Mouse (Mus musculus): ENCODE measurements around the gene Kifap3. TPM values are rescaled to one million over a fixed set of nuclear protein-coding genes. Genes with fewer than 3 reads are reported as not detected.
"Not testable (repeated sequence)": the region's sequence is repeated elsewhere in the genome, so short reads cannot be mapped to it uniquely, and the experiment has no call there.

Kifap3 gene
- 48.2 and 52.4 TPM in 2 replicates for polyA plus RNA-seq (2014; fragmentation: Nextera tagmentation; extraction: Ambion mirVana)

GRCm38 (mm10) chr1:163779336-163780115 is at the start of gene Kifap3:
TSS of gene Kifap3 (plus strand) at chr1:163779583.
- H3K9ac ChIP-seq (ENCODE audit: low read depth, low read length), result peak within 1 kb of the TSS; percentile 87
- WGBS, result under 1% methylated on average over 35 of the region's 48 CpGs
- ATAC-seq (ENCODE audit: low read depth), result peak; percentile 100
- peak within 1 kb of the TSS; percentile 62 for H3K4me2 ChIP-seq (ENCODE audit: low read depth, low read length)
- H3K36me3 ChIP-seq (ENCODE audit: control insufficient read depth, insufficient read depth, low read length), result peaks cover 6% of the 10 kb centered on the region
- peak; percentile 99 for DNase-seq (ENCODE audit: low spot score)
- H3K4me1 ChIP-seq (ENCODE audit: control insufficient read depth, insufficient read depth, low read length), result 0 out of 2 replicates have a peak, but pooled peaks cover 5% of the 10 kb centered on the region
- H3K9me3 ChIP-seq (ENCODE audit: control insufficient read depth, low read length), result peaks cover 4% of the 10 kb centered on the region; the same call in 1 of the 2 replicates
- H3K27ac ChIP-seq (replicated peaks; ENCODE audit: low read depth, low read length), result peak within 1 kb of the TSS; percentile 64
- peak within 1 kb of the TSS; percentile 87 for H3K4me3 ChIP-seq (ENCODE audit: low read depth, low read length)
- no peaks in the 10 kb centered on the region for H3K27me3 ChIP-seq (replicated peaks; ENCODE audit: control insufficient read depth, insufficient read depth, low read length)

- not testable (repeated sequence) for H3K9me3 ChIP-seq (ENCODE audit: control insufficient read depth, low read length); DNase-seq (ENCODE audit: low spot score); H3K4me2 ChIP-seq (ENCODE audit: low read depth, low read length); H3K27ac ChIP-seq (replicated peaks; ENCODE audit: low read depth, low read length); ATAC-seq (ENCODE audit: low read depth); H3K36me3 ChIP-seq (ENCODE audit: control insufficient read depth, insufficient read depth, low read length); H3K4me3 ChIP-seq (ENCODE audit: low read depth, low read length); H3K9ac ChIP-seq (ENCODE audit: low read depth, low read length); H3K4me1 ChIP-seq (ENCODE audit: control insufficient read depth, insufficient read depth, low read length); H3K27me3 ChIP-seq (replicated peaks; ENCODE audit: control insufficient read depth, insufficient read depth, low read length)
- 94% methylated on average over 10 of the region's 10 CpGs for WGBS
These were observed 48.2 kb upstream of the Kifap3 start for GRCm38 (mm10) chr1:163731166-163731565.

GRCm38 (mm10) chr1:163736441-163737238 is 42.7 kb upstream of the Kifap3 start:
- WGBS, result 63% methylated on average over 10 of the region's 10 CpGs
- DNase-seq (ENCODE audit: low spot score) (no peak), ATAC-seq (ENCODE audit: low read depth) (0 out of 2 replicates have a peak, but pooled peaks have one; percentile 50)

GRCm38 (mm10) chr1:163737239-163737533 is 42.2 kb upstream of the Kifap3 start:
- Histone ChIP-seq H3K9ac (ENCODE audit: low read depth, low read length) (no peak overlapping the region), H3K27ac (replicated peaks; ENCODE audit: low read depth, low read length) (no peak overlapping the region), H3K27me3 (replicated peaks; ENCODE audit: control insufficient read depth, insufficient read depth, low read length) (no peaks in the 10 kb centered on the region), H3K4me1 (ENCODE audit: control insufficient read depth, insufficient read depth, low read length) (no peaks in the 10 kb centered on the region), H3K4me2 (ENCODE audit: low read depth, low read length) (no peak overlapping the region), H3K9me3 (ENCODE audit: control insufficient read depth, low read length) (peaks cover 5% of the 10 kb centered on the region; the same call in 1 of the 2 replicates), H3K4me3 (ENCODE audit: low read depth, low read length) (no peak overlapping the region), H3K36me3 (ENCODE audit: control insufficient read depth, insufficient read depth, low read length) (no peaks in the 10 kb centered on the region)
- ATAC-seq (ENCODE audit: low read depth) (no peak), DNase-seq (ENCODE audit: low spot score) (no peak)
- 43% methylated on average over 1 of the region's 1 CpGs for WGBS

More at GRCm38 (mm10) chr1:163736441-163737238, 42.7 kb upstream of the Kifap3 start:
- Histone ChIP-seq H3K4me1 (ENCODE audit: control insufficient read depth, insufficient read depth, low read length) (no peaks in the 10 kb centered on the region), H3K9me3 (ENCODE audit: control insufficient read depth, low read length) (peaks cover 5% of the 10 kb centered on the region; the same call in 1 of the 2 replicates), H3K4me3 (ENCODE audit: low read depth, low read length) (no peak overlapping the region), H3K27me3 (replicated peaks; ENCODE audit: control insufficient read depth, insufficient read depth, low read length) (no peaks in the 10 kb centered on the region), H3K4me2 (ENCODE audit: low read depth, low read length) (no peak overlapping the region), H3K27ac (replicated peaks; ENCODE audit: low read depth, low read length) (no peak overlapping the region), H3K9ac (ENCODE audit: low read depth, low read length) (no peak overlapping the region), H3K36me3 (ENCODE audit: control insufficient read depth, insufficient read depth, low read length) (no peaks in the 10 kb centered on the region)

- no peak overlapping the region for H3K4me3 ChIP-seq (ENCODE audit: low read depth, low read length)
- WGBS, result 66% methylated on average over 4 of the region's 4 CpGs
- H3K9ac ChIP-seq (ENCODE audit: low read depth, low read length), result no peak overlapping the region
- no peaks in the 10 kb centered on the region for H3K4me1 ChIP-seq (ENCODE audit: control insufficient read depth, insufficient read depth, low read length)
- no peak overlapping the region for H3K4me2 ChIP-seq (ENCODE audit: low read depth, low read length)
- no peak overlapping the region for H3K27ac ChIP-seq (replicated peaks; ENCODE audit: low read depth, low read length)
- H3K27me3 ChIP-seq (replicated peaks; ENCODE audit: control insufficient read depth, insufficient read depth, low read length), result no peaks in the 10 kb centered on the region
- H3K9me3 ChIP-seq (ENCODE audit: control insufficient read depth, low read length), result no peaks in the 10 kb centered on the region
- DNase-seq (ENCODE audit: low spot score) (no peak), ATAC-seq (ENCODE audit: low read depth) (no peak)
- no peaks in the 10 kb centered on the region for H3K36me3 ChIP-seq (ENCODE audit: control insufficient read depth, insufficient read depth, low read length)
These were observed 27.9 kb upstream of the Kifap3 start for GRCm38 (mm10) chr1:163751360-163751992.

GRCm38 (mm10) chr1:163757462-163758207 is 21.7 kb upstream of the Kifap3 start:
- no peak overlapping the region for H3K4me3 ChIP-seq (ENCODE audit: low read depth, low read length)
- no peaks in the 10 kb centered on the region for H3K36me3 ChIP-seq (ENCODE audit: control insufficient read depth, insufficient read depth, low read length)
- no peak overlapping the region for H3K4me2 ChIP-seq (ENCODE audit: low read depth, low read length)
- DNase-seq (ENCODE audit: low spot score) (no peak), ATAC-seq (ENCODE audit: low read depth) (no peak)
- 0 out of 2 replicates have a peak, but pooled peaks cover 4% of the 10 kb centered on the region for H3K4me1 ChIP-seq (ENCODE audit: control insufficient read depth, insufficient read depth, low read length)
- H3K9me3 ChIP-seq (ENCODE audit: control insufficient read depth, low read length), result no peaks in the 10 kb centered on the region
- whole genome bisulfite sequencing, result 50% methylated on average over 10 of the region's 10 CpGs
- H3K27me3 ChIP-seq (replicated peaks; ENCODE audit: control insufficient read depth, insufficient read depth, low read length), result no peaks in the 10 kb centered on the region
- peak overlapping the region; percentile 28; the same call in 1 of the 2 replicates for H3K27ac ChIP-seq (replicated peaks; ENCODE audit: low read depth, low read length)
- no peak overlapping the region for H3K9ac ChIP-seq (ENCODE audit: low read depth, low read length)

- not testable (repeated sequence) for H3K9me3 ChIP-seq (ENCODE audit: control insufficient read depth, low read length); H3K4me1 ChIP-seq (ENCODE audit: control insufficient read depth, insufficient read depth, low read length); H3K27me3 ChIP-seq (replicated peaks; ENCODE audit: control insufficient read depth, insufficient read depth, low read length); DNase-seq (ENCODE audit: low spot score); H3K9ac ChIP-seq (ENCODE audit: low read depth, low read length); H3K4me3 ChIP-seq (ENCODE audit: low read depth, low read length); H3K4me2 ChIP-seq (ENCODE audit: low read depth, low read length); H3K27ac ChIP-seq (replicated peaks; ENCODE audit: low read depth, low read length); H3K36me3 ChIP-seq (ENCODE audit: control insufficient read depth, insufficient read depth, low read length); ATAC-seq (ENCODE audit: low read depth)
- WGBS, result 95% methylated on average over 8 of the region's 11 CpGs
These were observed 4.2 kb downstream of the Kifap3 start for GRCm38 (mm10) chr1:163783577-163783976.

GRCm38 (mm10) chr1:163821365-163821764 is 42.0 kb downstream of the Kifap3 start:
- Histone ChIP-seq H3K36me3 (ENCODE audit: control insufficient read depth, insufficient read depth, low read length) (peaks cover 24% of the 10 kb centered on the region), H3K4me3 (ENCODE audit: low read depth, low read length) (no peak overlapping the region), H3K4me1 (ENCODE audit: control insufficient read depth, insufficient read depth, low read length) (no peaks in the 10 kb centered on the region), H3K9ac (ENCODE audit: low read depth, low read length) (no peak overlapping the region), H3K27ac (replicated peaks; ENCODE audit: low read depth, low read length) (no peak overlapping the region), H3K9me3 (ENCODE audit: control insufficient read depth, low read length) (no peaks in the 10 kb centered on the region), H3K27me3 (replicated peaks; ENCODE audit: control insufficient read depth, insufficient read depth, low read length) (no peaks in the 10 kb centered on the region), H3K4me2 (ENCODE audit: low read depth, low read length) (no peak overlapping the region)
- WGBS, result 57% methylated on average over 4 of the region's 4 CpGs
- DNase-seq (ENCODE audit: low spot score) (no peak), ATAC-seq (ENCODE audit: low read depth) (no peak)

All from embryonic facial prominence, embryonic 14.5 days (tissue).